Mouse (Mus musculus) layer of hippocampus, postnatal 25 days (tissue): ENCODE measurements at regions not wholly inside any gene's neighbourhood (a gene's known extent, or its start where the extent isn't known, plus 50 kb on each side); places are given as distances from the start of the nearest gene placed in this dataset.
"Not testable (repeated sequence)": the region's sequence is repeated elsewhere in the genome, so short reads cannot be mapped to it uniquely, and the experiment has no call there.

Experiments
- DNase-seq, 2 experiments: peaks; one replicate each; pipeline ENCODE4 v3.0.0; 2022; ENCODE audit warnings: mixed read lengths in 2 of 2, low spot score in 1 of 2; ENCODE audit errors: extremely low spot score in 1 of 2

GRCm38 (mm10) chr12:45287759-45288158 lies 213.2 kb upstream of the Stxbp6 start:
- DNase-seq, result no peak

- no peak for DNase-seq
Measured at GRCm38 (mm10) chr12:45256309-45256708, 181.8 kb upstream of the Stxbp6 start.

GRCm38 (mm10) chr12:45211131-45211530 lies 136.6 kb upstream of the Stxbp6 start:
- no peak for DNase-seq

GRCm38 (mm10) chr12:45195304-45195920 lies 120.9 kb upstream of the Stxbp6 start:
- no peak for DNase-seq

GRCm38 (mm10) chr12:45187149-45187548 lies 112.6 kb upstream of the Stxbp6 start:
- DNase-seq, result peak in 1 of 2 experiments; percentile 23

GRCm38 (mm10) chr12:45184510-45184909 lies 110.0 kb upstream of the Stxbp6 start:
- DNase-seq, result no peak

- no peak for DNase-seq
Measured at GRCm38 (mm10) chr12:45177454-45177853, 102.9 kb upstream of the Stxbp6 start.

GRCm38 (mm10) chr12:45175259-45175658 lies 100.8 kb upstream of the Stxbp6 start:
- not testable (repeated sequence) for DNase-seq

GRCm38 (mm10) chr12:45171927-45172642 lies 97.6 kb upstream of the Stxbp6 start:
- DNase-seq, result peak; percentile 54 to 87

- DNase-seq, result no peak
Measured at GRCm38 (mm10) chr12:45162011-45162410, 87.5 kb upstream of the Stxbp6 start.

GRCm38 (mm10) chr12:45161581-45161980 lies 87.1 kb upstream of the Stxbp6 start:
- DNase-seq, result not testable (repeated sequence)

GRCm38 (mm10) chr12:45158986-45159385 lies 84.5 kb upstream of the Stxbp6 start:
- DNase-seq, result no peak

GRCm38 (mm10) chr12:45137438-45138018 lies 63.0 kb upstream of the Stxbp6 start:
- no peak for DNase-seq

GRCm38 (mm10) chr12:45133415-45133814 lies 58.9 kb upstream of the Stxbp6 start:
- no peak for DNase-seq

GRCm38 (mm10) chr12:45131139-45131538 lies 56.6 kb upstream of the Stxbp6 start:
- DNase-seq, result no peak

GRCm38 (mm10) chr12:45125866-45126265 lies 51.4 kb upstream of the Stxbp6 start:
- no peak for DNase-seq
